Mouse (Mus musculus) limb, embryonic 10.5 days (tissue): ENCODE measurements around the gene Arhgef7. TPM values are rescaled to one million over a fixed set of nuclear protein-coding genes. Genes with fewer than 3 reads are reported as not detected.

ENCODE experiments used
- DNase-seq: peaks from one replicate; pipeline ENCODE4 v3.0.0-alpha.2; 2017; ENCODE audit warnings: low spot score
- H3K27ac ChIP-seq: fragments of 300-500 bp; sonication (generic); 2 replicates; pipeline ENCODE4 v1.5.1; 2016; ENCODE audit warnings: mild to moderate bottlenecking
- H3K27me3 ChIP-seq: fragments of 300-500 bp; sonication (generic); 2 replicates; pipeline ENCODE4 v1.6.1; 2016; ENCODE audit warnings: low read depth, mild to moderate bottlenecking; ENCODE audit not compliant: poor library complexity, severe bottlenecking
- H3K36me3 ChIP-seq: fragments of 300-500 bp; sonication (generic); 2 replicates; pipeline ENCODE4 v1.6.1; 2016; ENCODE audit warnings: mild to moderate bottlenecking, moderate library complexity
- H3K4me1 ChIP-seq: fragments of 300-500 bp; sonication (generic); 2 replicates; pipeline ENCODE4 v1.6.1; 2016
- H3K4me3 ChIP-seq: fragments of 300-500 bp; sonication (generic); 2 replicates; pipeline ENCODE4 v1.5.1; 2016; ENCODE audit warnings: mild to moderate bottlenecking, moderate library complexity
- H3K9me3 ChIP-seq: fragments of 300-500 bp; sonication (generic); replicated peaks from 2 replicates; pipeline ENCODE4 v1.6.1; 2016; ENCODE audit warnings: mild to moderate bottlenecking
- WGBS: fragments of 180-500 bp; shearing (Covaris S2); methylation state at CpG from one replicate; pipeline ENCODE4 v1.1.7; 2016; 5-methylcytosine and 5-hydroxymethylcytosine counted together
- polyA plus RNA-seq: library from polyadenylated mRNA; unstranded; fragments of >200 nt; fragmentation: Nextera tagmentation; extraction: Ambion mirVana; gene quantifications from 2 replicates; pipeline ENCODE4 v1.2.1, GENCODE M21; 2016

The Arhgef7 gene
- polyA plus RNA-seq, 1 experiment from 2014 or later, result 59.1 TPM

DNA sequence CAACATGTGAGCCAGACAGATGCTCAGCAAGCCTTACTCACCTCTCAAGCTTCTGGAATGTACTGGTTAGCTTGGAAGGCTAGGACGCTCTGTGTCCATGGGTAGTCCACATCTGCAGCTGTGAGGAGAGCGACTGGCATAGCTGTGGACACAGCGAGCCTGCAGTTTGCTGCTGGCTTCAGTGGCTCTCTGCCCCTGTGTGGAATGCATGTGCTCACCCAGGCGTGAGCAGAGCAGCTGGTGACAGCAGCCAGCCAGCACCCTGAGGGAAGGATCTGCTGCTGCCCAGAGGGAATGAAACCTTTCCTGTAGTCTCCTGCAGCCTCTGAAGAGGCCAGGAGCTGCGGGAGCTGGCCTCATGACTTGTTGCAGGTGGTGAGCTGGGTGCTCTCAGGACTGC lies 93.0 kb downstream of the Arhgef7 start:
- no peak overlapping the region for H3K4me3 ChIP-seq

DNA sequence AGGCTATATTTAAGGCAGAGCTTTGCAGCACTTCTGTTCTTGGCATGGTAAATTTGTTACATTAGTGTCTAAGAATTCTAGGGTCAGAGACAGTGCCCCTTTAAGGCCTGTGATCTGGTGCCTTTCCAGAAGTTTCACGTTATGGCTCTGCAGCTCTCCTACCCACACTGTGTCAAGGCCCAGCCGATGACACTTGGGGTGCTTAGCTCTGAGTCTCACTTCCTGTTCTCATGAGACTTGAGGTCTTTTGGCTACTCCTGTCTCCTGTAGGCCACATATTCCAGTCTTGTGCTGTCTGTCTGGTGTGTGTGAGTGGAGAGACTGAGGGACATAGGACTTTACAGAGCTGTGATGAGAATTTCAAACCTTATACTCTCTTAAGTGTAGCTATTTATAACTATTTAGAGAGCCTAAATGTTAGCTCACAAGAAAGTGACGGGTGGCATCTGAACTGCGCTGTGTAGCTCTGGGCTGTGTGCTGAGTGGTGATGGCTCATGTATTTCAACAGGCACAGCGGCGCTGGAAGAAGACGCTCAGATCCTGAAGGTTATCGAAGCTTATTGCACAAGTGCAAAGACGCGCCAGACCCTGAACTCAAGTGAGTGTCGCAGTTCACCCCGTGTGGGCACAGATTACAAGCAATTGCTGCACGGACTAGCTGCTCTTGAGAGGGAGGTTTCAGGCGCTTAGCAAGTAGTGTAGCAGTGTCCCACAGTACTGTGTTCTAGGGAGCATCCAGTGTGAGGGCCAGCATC lies 94.1 kb downstream of the Arhgef7 start:
- no peak for DNase-seq
- Histone ChIP-seq H3K36me3 (peaks cover 98% of the 10 kb centered on the region), H3K4me1 (no peaks in the 10 kb centered on the region), H3K27ac (no peak overlapping the region), H3K4me3 (no peak overlapping the region), H3K27me3 (no peaks in the 10 kb centered on the region), H3K9me3 (no peaks in the 10 kb centered on the region)
- WGBS, result 95% methylated on average over 14 of the region's 14 CpGs

More for the DNA sequence above, 93.0 kb downstream of the Arhgef7 start:
- Histone ChIP-seq H3K36me3 (peaks cover 98% of the 10 kb centered on the region), H3K27me3 (no peaks in the 10 kb centered on the region), H3K4me1 (no peaks in the 10 kb centered on the region), H3K9me3 (no peaks in the 10 kb centered on the region), H3K27ac (no peak overlapping the region)
- 84% methylated on average over 5 of the region's 5 CpGs for WGBS
- no peak for DNase-seq

- Histone ChIP-seq H3K4me1 (no peaks in the 10 kb centered on the region), H3K9me3 (no peaks in the 10 kb centered on the region), H3K4me3 (no peak overlapping the region), H3K27ac (no peak overlapping the region), H3K27me3 (no peaks in the 10 kb centered on the region), H3K36me3 (peaks cover 97% of the 10 kb centered on the region)
- WGBS, result 71% methylated on average over 9 of the region's 9 CpGs
- DNase-seq, result no peak
These were observed 95.1 kb downstream of the Arhgef7 start for GRCm38 (mm10) chr8:11822550-11823060.

DNA sequence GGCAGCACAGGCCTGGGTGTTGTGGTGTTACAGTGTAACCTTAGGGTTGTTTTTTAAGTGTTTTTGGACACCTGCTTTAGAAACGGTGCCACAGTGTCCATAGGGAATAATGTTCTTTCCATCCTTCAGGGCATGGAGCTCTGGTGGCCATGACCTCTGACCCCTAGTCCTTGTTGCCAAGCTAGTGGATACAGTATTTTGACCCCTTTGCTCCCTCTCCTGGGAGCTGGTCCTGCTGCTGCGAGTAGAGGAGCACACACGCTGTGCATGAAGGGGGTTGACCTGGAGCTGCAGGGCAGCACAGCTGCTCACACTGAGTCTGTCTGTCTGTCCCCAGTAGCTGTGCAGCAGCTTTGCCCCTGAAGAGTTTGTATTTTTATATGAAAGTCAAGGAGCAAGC lies 98.2 kb downstream of the Arhgef7 start:
- WGBS, result 72% methylated on average over 3 of the region's 3 CpGs
- H3K4me1 ChIP-seq, result no peaks in the 10 kb centered on the region
- no peaks in the 10 kb centered on the region for H3K9me3 ChIP-seq
- no peaks in the 10 kb centered on the region for H3K27me3 ChIP-seq
- H3K4me3 ChIP-seq, result no peak overlapping the region
- DNase-seq, result no peak
- no peak overlapping the region for H3K27ac ChIP-seq
- H3K36me3 ChIP-seq, result peaks cover 93% of the 10 kb centered on the region

GRCm38 (mm10) chr8:11827312-11827711 lies 99.8 kb downstream of the Arhgef7 start:
- Histone ChIP-seq H3K4me1 (no peaks in the 10 kb centered on the region), H3K27me3 (no peaks in the 10 kb centered on the region), H3K9me3 (no peaks in the 10 kb centered on the region), H3K36me3 (peaks cover 94% of the 10 kb centered on the region), H3K27ac (no peak overlapping the region), H3K4me3 (no peak overlapping the region)
- WGBS, result 92% methylated on average over 3 of the region's 3 CpGs
- DNase-seq, result no peak

GRCm38 (mm10) chr8:11830214-11831046 lies 102.9 kb downstream of the Arhgef7 start:
- 87% methylated on average over 16 of the region's 16 CpGs for WGBS
- Histone ChIP-seq H3K9me3 (no peaks in the 10 kb centered on the region), H3K27me3 (no peaks in the 10 kb centered on the region), H3K27ac (no peak overlapping the region), H3K4me3 (no peak overlapping the region), H3K4me1 (no peaks in the 10 kb centered on the region), H3K36me3 (peaks cover 94% of the 10 kb centered on the region)
- DNase-seq, result no peak

DNA sequence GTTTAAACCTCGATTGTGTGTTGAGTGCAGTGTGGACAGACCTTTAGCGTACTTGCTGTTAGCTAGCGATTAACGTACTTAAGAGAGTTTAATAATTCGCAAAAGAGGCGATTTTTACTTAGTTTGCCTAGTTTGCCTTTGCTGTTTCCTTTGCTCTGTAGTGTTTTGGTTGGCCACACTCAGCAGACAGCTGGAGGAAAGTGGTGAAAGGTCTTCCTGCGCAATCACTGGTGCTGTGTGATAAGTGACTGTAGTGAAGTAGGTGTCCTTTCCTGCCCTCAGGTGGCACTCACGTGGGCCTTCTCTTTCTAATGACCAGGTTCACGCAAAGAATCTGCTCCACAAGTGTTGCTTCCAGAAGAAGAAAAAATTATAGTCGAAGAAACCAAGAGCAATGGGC lies 103.7 kb downstream of the Arhgef7 start:
- Histone ChIP-seq H3K27ac (no peak overlapping the region), H3K9me3 (no peaks in the 10 kb centered on the region), H3K4me1 (no peaks in the 10 kb centered on the region), H3K4me3 (no peak overlapping the region), H3K27me3 (no peaks in the 10 kb centered on the region), H3K36me3 (peaks cover 93% of the 10 kb centered on the region)
- WGBS, result 93% methylated on average over 10 of the region's 10 CpGs
- no peak for DNase-seq

GRCm38 (mm10) chr8:11831939-11832338 lies 104.4 kb downstream of the Arhgef7 start:
- H3K27me3 ChIP-seq, result no peaks in the 10 kb centered on the region
- 94% methylated on average over 5 of the region's 5 CpGs for WGBS
- H3K27ac ChIP-seq, result no peak overlapping the region
- H3K9me3 ChIP-seq, result no peaks in the 10 kb centered on the region
- no peaks in the 10 kb centered on the region for H3K4me1 ChIP-seq
- no peak for DNase-seq
- peaks cover 89% of the 10 kb centered on the region for H3K36me3 ChIP-seq
- no peak overlapping the region for H3K4me3 ChIP-seq

- WGBS, result 89% methylated on average over 4 of the region's 4 CpGs
- H3K36me3 ChIP-seq, result peaks cover 76% of the 10 kb centered on the region
- no peak for DNase-seq
These were observed 105.6 kb downstream of the Arhgef7 start for GRCm38 (mm10) chr8:11833157-11833556.

DNA sequence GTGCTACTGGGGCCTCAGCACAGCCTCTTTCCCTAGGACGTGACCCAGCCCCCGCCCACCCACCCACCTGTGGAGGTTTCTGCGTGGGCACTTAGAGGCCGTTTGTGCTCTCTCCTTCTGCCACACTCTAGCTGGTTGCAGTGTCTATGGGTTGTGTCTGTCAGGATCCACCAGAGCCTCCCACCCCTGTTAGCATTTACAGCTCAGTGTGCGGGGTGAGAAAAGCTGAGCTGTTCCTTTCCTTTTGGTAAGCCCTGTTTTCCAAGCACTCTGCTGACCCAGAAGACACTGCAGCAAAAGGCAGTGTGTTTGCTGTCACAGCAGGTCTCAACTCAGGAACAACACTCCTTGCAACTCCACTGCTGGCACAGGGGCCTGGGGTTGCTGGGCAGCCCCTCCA lies 106.7 kb downstream of the Arhgef7 start:
- Histone ChIP-seq H3K36me3 (peaks cover 66% of the 10 kb centered on the region), H3K27me3 (no peaks in the 10 kb centered on the region), H3K4me1 (no peaks in the 10 kb centered on the region), H3K4me3 (no peak overlapping the region), H3K9me3 (no peaks in the 10 kb centered on the region), H3K27ac (no peak overlapping the region)
- DNase-seq, result no peak
- WGBS, result 83% methylated on average over 5 of the region's 5 CpGs

More at GRCm38 (mm10) chr8:11833157-11833556, 105.6 kb downstream of the Arhgef7 start:
- Histone ChIP-seq H3K9me3 (no peaks in the 10 kb centered on the region), H3K27ac (no peak overlapping the region), H3K4me1 (no peaks in the 10 kb centered on the region), H3K4me3 (no peak overlapping the region), H3K27me3 (no peaks in the 10 kb centered on the region)

GRCm38 (mm10) chr8:11834691-11835090 lies 107.2 kb downstream of the Arhgef7 start:
- no peak for DNase-seq
- 89% methylated on average over 16 of the region's 16 CpGs for WGBS
- no peak overlapping the region for H3K27ac ChIP-seq
- H3K4me1 ChIP-seq, result no peaks in the 10 kb centered on the region
- peaks cover 62% of the 10 kb centered on the region for H3K36me3 ChIP-seq
- H3K4me3 ChIP-seq, result no peak overlapping the region
- H3K9me3 ChIP-seq, result no peaks in the 10 kb centered on the region
- H3K27me3 ChIP-seq, result no peaks in the 10 kb centered on the region

DNA sequence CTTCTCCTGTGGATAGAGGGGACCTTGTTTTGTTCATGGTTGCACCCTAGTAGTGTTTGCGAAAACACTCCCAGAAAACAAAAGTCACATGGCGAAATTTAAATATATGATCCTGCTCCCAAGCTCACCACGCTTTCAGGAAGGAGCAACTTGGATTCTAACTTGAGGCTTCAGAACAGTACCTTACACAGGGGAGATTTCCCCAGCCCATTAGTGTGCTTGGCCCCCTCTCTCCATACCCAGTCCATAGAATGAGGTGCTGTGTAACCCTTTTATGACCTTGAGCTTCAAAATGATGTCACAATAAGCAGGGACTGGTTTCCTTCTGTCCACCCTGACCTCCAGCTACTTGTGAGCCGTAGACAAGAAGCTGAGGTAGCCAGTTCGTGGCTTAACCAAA lies 112.7 kb downstream of the Arhgef7 start, which contains the start of gene Tex29:
Gene Tex29 (plus strand): TSS at position 301 of the 400 bp plus-strand sequence.
- Histone ChIP-seq H3K9me3 (no peaks in the 10 kb centered on the region), H3K27me3 (no peaks in the 10 kb centered on the region), H3K4me1 (no peaks in the 10 kb centered on the region), H3K4me3 (no peak within 1 kb of the TSS), H3K36me3 (peaks cover 11% of the 10 kb centered on the region), H3K27ac (no peak within 1 kb of the TSS)
- 87% methylated on average over 5 of the region's 5 CpGs for WGBS
- DNase-seq, result no peak

- 72% methylated on average over 8 of the region's 8 CpGs for WGBS
These were observed 114.0 kb downstream of the Arhgef7 start for GRCm38 (mm10) chr8:11841571-11841970.

More at GRCm38 (mm10) chr8:11841571-11841970, 114.0 kb downstream of the Arhgef7 start:
- H3K36me3 ChIP-seq, result no peaks in the 10 kb centered on the region
- DNase-seq, result no peak
- H3K27ac ChIP-seq, result no peak overlapping the region
- H3K9me3 ChIP-seq, result no peaks in the 10 kb centered on the region
- no peak overlapping the region for H3K4me3 ChIP-seq
- no peaks in the 10 kb centered on the region for H3K4me1 ChIP-seq
- H3K27me3 ChIP-seq, result no peaks in the 10 kb centered on the region
